Mouse (Mus musculus): Measurements from ENCODE around the gene Tle4. TPM values are rescaled to one million over a fixed set of nuclear protein-coding genes. Genes with fewer than 3 reads are reported as not detected.

Gene Tle4
- total RNA-seq, 2 experiments from 2014 or later = 39.8 to 42.6 TPM

- DNase-seq = no peak
Observed at GRCm38 (mm10) chr19:14590154-14590553, 7.7 kb downstream of the Tle4 start.

- DNase-seq = no peak
Observed at GRCm38 (mm10) chr19:14588221-14589123, 9.4 kb downstream of the Tle4 start.

GRCm38 (mm10) chr19:14586171-14586570 is 11.7 kb downstream of the Tle4 start:
- DNase-seq = no peak

- DNase-seq = no peak
Observed at GRCm38 (mm10) chr19:14585731-14586130, 12.1 kb downstream of the Tle4 start.

GRCm38 (mm10) chr19:14585235-14585634 is 12.6 kb downstream of the Tle4 start:
- DNase-seq = no peak

- no peak for DNase-seq
Observed at GRCm38 (mm10) chr19:14578698-14579097, 19.2 kb downstream of the Tle4 start.

- DNase-seq = no peak
Observed at GRCm38 (mm10) chr19:14578016-14578415, 19.8 kb downstream of the Tle4 start.

GRCm38 (mm10) chr19:14576311-14576710 is 21.5 kb downstream of the Tle4 start:
- DNase-seq = no peak

- DNase-seq = no peak
Observed at GRCm38 (mm10) chr19:14568879-14569278, 29.0 kb downstream of the Tle4 start.

- DNase-seq = no peak
Observed at GRCm38 (mm10) chr19:14567081-14567480, 30.8 kb downstream of the Tle4 start.

GRCm38 (mm10) chr19:14566564-14567021 is 31.3 kb downstream of the Tle4 start:
- DNase-seq = peak in 1 of 2 experiments; percentile 13

- no peak for DNase-seq
Observed at GRCm38 (mm10) chr19:14565424-14566069, 32.3 kb downstream of the Tle4 start.

GRCm38 (mm10) chr19:14563273-14563959 is 34.4 kb downstream of the Tle4 start:
- no peak for DNase-seq

GRCm38 (mm10) chr19:14547871-14548270 is 50.0 kb downstream of the Tle4 start:
- no peak for DNase-seq

- no peak for DNase-seq
Observed at GRCm38 (mm10) chr19:14547133-14547842, 50.6 kb downstream of the Tle4 start.

- no peak for DNase-seq
Observed at GRCm38 (mm10) chr19:14545485-14545884, 52.4 kb downstream of the Tle4 start.

GRCm38 (mm10) chr19:14543305-14543704 is 54.5 kb downstream of the Tle4 start:
- DNase-seq = no peak

- no peak for DNase-seq
Observed at GRCm38 (mm10) chr19:14540678-14541077, 57.2 kb downstream of the Tle4 start.

GRCm38 (mm10) chr19:14536676-14537075 is 61.2 kb downstream of the Tle4 start:
- DNase-seq = no peak

- no peak for DNase-seq
Observed at GRCm38 (mm10) chr19:14534447-14534846, 63.4 kb downstream of the Tle4 start.

- DNase-seq = no peak
Observed at GRCm38 (mm10) chr19:14532861-14533260, 65.0 kb downstream of the Tle4 start.

GRCm38 (mm10) chr19:14520098-14520802 is 77.6 kb downstream of the Tle4 start:
- no peak for DNase-seq

Data from layer of hippocampus, postnatal 36 days (tissue).